ENCODE assay signal across 15 mouse cellular contexts in genomic region chr6:86528451-86528785, GRCm38 (mm10). TPM values are rescaled to one million over a fixed set of nuclear protein-coding genes. Genes with fewer than 3 reads are reported as not detected.
DNase-seq lines count a peak whose midpoint lies in the region; ATAC-seq and TF ChIP-seq lines count a peak whose summit lies in the region.
"Had no signal": no experiment of that assay in that cellular context is flagged by ENCODE, and none has a peak within 500 bp of the region (broad histone marks: within the 10 kb centered on the region; RNA-seq: fewer than 3 reads in every experiment).

No protein-coding gene starts in this region.

- H3K36me3 ChIP-seq in heart, adult 2 months (ENCODE audit: control insufficient read depth, insufficient read depth, low read length), result peaks cover 11% of the 10 kb centered on the region
- peaks cover 24% of the 10 kb centered on the region for H3K36me3 ChIP-seq in midbrain, embryonic 14.5 days (ENCODE audit: control insufficient read depth, insufficient read depth, low read length)
- peaks cover 10% of the 10 kb centered on the region; the same call in 1 of the 2 replicates for H3K36me3 ChIP-seq in midbrain, embryonic 15.5 days (replicated peaks)
- H3K36me3 ChIP-seq in ES-Bruce4 (ENCODE audit: control insufficient read depth, insufficient read depth, low read length, poor library complexity, severe bottlenecking), result peaks cover 29% of the 10 kb centered on the region

- intact Hi-C loops in heart, adult 2 months (cut with DNase I), result no loop called here
- intact Hi-C loops in heart, postnatal 10 days (cut with DNase I), result no loop called here

- no peaks in the 10 kb centered on the region for H3K27me3 ChIP-seq in heart, adult 2 months (ENCODE audit: control insufficient read depth, insufficient read depth, low read length)
- no peaks in the 10 kb centered on the region for H3K27me3 ChIP-seq in midbrain, embryonic 14.5 days (ENCODE audit: control insufficient read depth, insufficient read depth, low read length)
- no peaks in the 10 kb centered on the region for H3K27me3 ChIP-seq in midbrain, embryonic 15.5 days (replicated peaks)
- H3K27me3 ChIP-seq in ES-Bruce4 (ENCODE audit: control insufficient read depth, insufficient read depth, low read length, poor library complexity, severe bottlenecking), result no peaks in the 10 kb centered on the region
- H3K27me3 ChIP-seq: heart, embryonic 13.5 days; kidney, embryonic 15.5 days; limb, embryonic 13.5 days had no signal

- no peak for DNase-seq in heart, adult 2 months
- no peak for DNase-seq in heart, postnatal 10 days
- peak; percentile 8 for DNase-seq in midbrain, embryonic 14.5 days
- peak; percentile 55 for DNase-seq in induced T-regulatory cell, adult 2 months (ENCODE audit: low read depth)
- no peak for DNase-seq in spleen, postnatal 14 days (ENCODE audit: low spot score in 2 of 2)
- DNase-seq: adrenal gland, postnatal 36 days; right cerebral cortex, adult 18-20 months had no signal

- ATAC-seq in midbrain, embryonic 14.5 days (ENCODE audit: low FRiP score, low TSS enrichment), result no peak
- ATAC-seq in midbrain, embryonic 15.5 days (replicated peaks), result no peak
- ATAC-seq: inflammation-experienced regulatory T-cells, adult 6 months had no signal

- no peak overlapping the region for H3K4me3 ChIP-seq in heart, adult 2 months
- H3K4me3 ChIP-seq in midbrain, embryonic 14.5 days (replicated peaks; ENCODE audit: low read depth, low read length), result no peak overlapping the region
- no peak overlapping the region for H3K4me3 ChIP-seq in midbrain, embryonic 15.5 days
- no peak overlapping the region for H3K4me3 ChIP-seq in ES-Bruce4 (ENCODE audit: low read depth, low read length)
- H3K4me3 ChIP-seq: left cerebral cortex, adult 2 months had no signal

- TF ChIP-seq CTCF in heart, adult 2 months (IDR thresholded peaks at IDR 0.05), result no peak
- TF ChIP-seq CTCF in ES-Bruce4 (IDR thresholded peaks at IDR 0.05; ENCODE audit: low read depth, low read length), result no peak

- H3K4me1 ChIP-seq in heart, adult 2 months (ENCODE audit: control insufficient read depth, insufficient read depth, low read length), result peaks cover 3% of the 10 kb centered on the region
- H3K4me1 ChIP-seq in midbrain, embryonic 14.5 days (ENCODE audit: control insufficient read depth, insufficient read depth, low read length), result peaks cover 10% of the 10 kb centered on the region
- H3K4me1 ChIP-seq in midbrain, embryonic 15.5 days, result peaks cover 22% of the 10 kb centered on the region
- H3K4me1 ChIP-seq in ES-Bruce4 (ENCODE audit: control insufficient read depth, insufficient read depth, low read length), result no peaks in the 10 kb centered on the region

- H3K27ac ChIP-seq in heart, adult 2 months, result peak overlapping the region; percentile 42; the same call in 1 of the 2 replicates
- H3K27ac ChIP-seq in midbrain, embryonic 14.5 days (replicated peaks; ENCODE audit: low read depth, low read length), result no peak overlapping the region
- H3K27ac ChIP-seq in midbrain, embryonic 15.5 days, result no peak overlapping the region
- peak overlapping the region; percentile 84 for H3K27ac ChIP-seq in ES-Bruce4 (ENCODE audit: insufficient read depth, low read length)

- H3K4me2 ChIP-seq in midbrain, embryonic 14.5 days (ENCODE audit: low read length), result no peak overlapping the region
- H3K4me2 ChIP-seq in midbrain, embryonic 15.5 days, result no peak overlapping the region

- no peak for TF ChIP-seq POLR2A in heart, adult 2 months (IDR thresholded peaks at IDR 0.05; ENCODE audit: insufficient read depth, low read depth, low read length)
- TF ChIP-seq POLR2A in ES-Bruce4 (IDR thresholded peaks at IDR 0.05; ENCODE audit: insufficient read depth, low read length), result no peak

- no peak for TF ChIP-seq EP300 in heart, adult 2 months (IDR thresholded peaks at IDR 0.05; ENCODE audit: insufficient read depth, low read depth, low read length)
- no peak for TF ChIP-seq EP300 in ES-Bruce4 (IDR thresholded peaks at IDR 0.05; ENCODE audit: insufficient read depth, low read depth, low read length)

- H3K9me3 ChIP-seq in midbrain, embryonic 14.5 days (ENCODE audit: control insufficient read depth, low read length), result no peaks in the 10 kb centered on the region
- no peaks in the 10 kb centered on the region for H3K9me3 ChIP-seq in midbrain, embryonic 15.5 days
- H3K9me3 ChIP-seq in ES-Bruce4 (replicated peaks; ENCODE audit: control insufficient read depth, insufficient read depth, low read length, poor library complexity, severe bottlenecking), result no peaks in the 10 kb centered on the region
- H3K9me3 ChIP-seq: G1E; heart, embryonic 13.5 days; kidney, embryonic 15.5 days; limb, embryonic 13.5 days had no signal

- 58% methylated on average over 1 of the region's 1 CpGs for WGBS in heart, adult 2 months
- 81% methylated on average over 1 of the region's 1 CpGs for WGBS in midbrain, embryonic 14.5 days
- 95% methylated on average over 1 of the region's 1 CpGs for WGBS in midbrain, embryonic 15.5 days

- peaks cover 8% of the 10 kb centered on the region for H3K79me2 ChIP-seq in heart, adult 2 months (replicated peaks; ENCODE audit: control insufficient read depth, insufficient read depth, low read length)

- H3K9ac ChIP-seq in heart, adult 2 months (ENCODE audit: low read depth, low read length), result no peak overlapping the region
- no peak overlapping the region for H3K9ac ChIP-seq in midbrain, embryonic 14.5 days (replicated peaks; ENCODE audit: low read length)
- H3K9ac ChIP-seq in midbrain, embryonic 15.5 days, result no peak overlapping the region
- peak overlapping the region; percentile 83; the same call in 1 of the 2 replicates for H3K9ac ChIP-seq in ES-Bruce4 (ENCODE audit: low read depth, poor library complexity, severe bottlenecking)
- H3K9ac ChIP-seq: heart, embryonic 13.5 days; kidney, embryonic 15.5 days; limb, embryonic 13.5 days had no signal

RNA-seq across cellular contexts. Expression of gene Pcbp1, which starts 2.3 kb away (rescaled TPM):
- total RNA-seq in heart, adult 2 months (2021), result 100 to 1,000 TPM; 155 to 164 TPM
- 72.9 and 85.8 TPM in 2 replicates for polyA plus RNA-seq in heart, adult 2 months (2012; rRNA removed)
- 100 to 1,000 TPM; 205 to 210 TPM for total RNA-seq in heart, postnatal 10 days (2021)
- polyA plus RNA-seq in midbrain, embryonic 14.5 days (2014; fragmentation: Nextera tagmentation; extraction: Ambion mirVana), result 289 and 325 TPM in 2 replicates
- polyA plus RNA-seq in midbrain, embryonic 15.5 days (2015; fragmentation: Nextera tagmentation; extraction: Ambion mirVana), result 339 and 344 TPM in 2 replicates
- polyA plus RNA-seq in ES-Bruce4 (2011; ENCODE audit: insufficient read depth, insufficient read length, low read depth, missing spikeins), result 328 and 331 TPM in 2 replicates

Comparison
In these comparisons a context has a peak if more than half of its experiments do, and no peak if none do; other contexts are left out.
1. DNase-seq: peak in midbrain, embryonic 14.5 days (single experiment) and induced T-regulatory cell, adult 2 months (single experiment); none in heart, adult 2 months (0 of 2), heart, postnatal 10 days (0 of 2) and spleen, postnatal 14 days (0 of 2).
2. H3K27ac ChIP-seq: peak in heart, adult 2 months (single experiment) and ES-Bruce4 (single experiment); none in midbrain, embryonic 14.5 days (single experiment) and midbrain, embryonic 15.5 days (single experiment).